Mouse (Mus musculus): ENCODE data around the gene Ttc29.

DNA sequence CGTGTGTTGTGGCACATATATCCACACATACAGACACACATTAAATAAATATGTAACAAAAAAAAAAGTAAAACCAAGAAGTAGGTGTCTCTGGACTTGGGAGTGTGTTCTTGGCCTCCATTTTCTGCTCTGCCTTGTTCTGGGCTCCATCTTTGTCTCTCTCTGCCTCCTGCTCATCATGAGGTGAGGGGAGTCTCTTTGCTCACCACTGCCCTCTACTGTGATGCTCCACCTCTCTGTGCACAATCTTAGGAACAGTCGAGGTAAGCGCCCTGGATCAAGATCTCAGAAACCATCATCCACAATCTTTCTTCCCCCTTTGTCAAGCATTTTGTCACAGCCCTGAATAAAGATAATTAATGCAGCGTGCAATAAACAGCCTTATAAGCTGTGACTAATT, 72.3 kb downstream of the Ttc29 start:
- TF ChIP-seq CTCF (IDR thresholded peaks at IDR 0.05; ENCODE audit: extremely low read depth, insufficient read depth, low read length) = no peak
- no peak for TF ChIP-seq POLR2A (IDR thresholded peaks at IDR 0.05; ENCODE audit: extremely low read depth, insufficient read depth, low read length)

Data from cortical plate, adult 2 months (tissue).